Mouse (Mus musculus) hindbrain, embryonic 14.5 days (tissue): ENCODE measurements at regions not wholly inside any gene's neighbourhood (a gene's known extent, or its start where the extent isn't known, plus 50 kb on each side); places are given as distances from the start of the nearest gene placed in this dataset.

Experiments used
- ATAC-seq: fragments of 200-750 bp; cut with Nextera tagmentation; 2 replicates; pipeline ENCODE4 v1.8.0; 2017; ENCODE audit warnings: moderate number of reproducible peaks, mild to moderate bottlenecking, moderate TSS enrichment, moderate library complexity; ENCODE audit not compliant: low FRiP score
- DNase-seq: peaks from one replicate; pipeline ENCODE4 v3.0.0-alpha.2; 2015; ENCODE audit warnings: low spot score
- H3K27ac ChIP-seq: fragments of 300-500 bp; sonication (generic); 2 replicates; pipeline ENCODE4 v1.5.1; 2014; ENCODE audit warnings: mild to moderate bottlenecking, moderate library complexity
- H3K27me3 ChIP-seq: fragments of 300-500 bp; sonication (generic); 2 replicates; pipeline ENCODE4 v1.6.1; 2014; ENCODE audit warnings: mild to moderate bottlenecking, low read length, mixed read lengths; ENCODE audit not compliant: control insufficient read depth, insufficient read depth
- H3K36me3 ChIP-seq: fragments of 300-500 bp; sonication (generic); replicated peaks from 2 replicates; pipeline ENCODE4 v1.6.1; 2014; ENCODE audit not compliant: control insufficient read depth, insufficient read depth
- H3K4me1 ChIP-seq: fragments of 300-500 bp; sonication (generic); replicated peaks from 2 replicates; pipeline ENCODE4 v1.6.1; 2014; ENCODE audit warnings: antibody characterized with exemption, low read length, mixed read lengths; ENCODE audit not compliant: control insufficient read depth, insufficient read depth
- H3K4me2 ChIP-seq: fragments of 300-500 bp; sonication (generic); replicated peaks from 2 replicates; pipeline ENCODE4 v1.6.1; 2014; ENCODE audit warnings: mild to moderate bottlenecking, moderate library complexity
- H3K4me3 ChIP-seq: fragments of 300-500 bp; sonication (generic); replicated peaks from 2 replicates; pipeline ENCODE4 v1.5.1; 2014; ENCODE audit warnings: mild to moderate bottlenecking, low read length
- H3K9ac ChIP-seq: fragments of 300-500 bp; sonication (generic); 2 replicates; pipeline ENCODE4 v1.6.1; 2014
- H3K9me3 ChIP-seq: fragments of 300-500 bp; sonication (generic); 2 replicates; pipeline ENCODE4 v1.6.1; 2016; ENCODE audit warnings: low read length; ENCODE audit not compliant: control insufficient read depth
- WGBS: fragments of 180-500 bp; shearing (Covaris S2); extraction: QIAGEN DNeasy Blood & Tissue Kit; methylation state at CpG from one replicate; pipeline ENCODE4 v1.1.7; 2014; 5-methylcytosine and 5-hydroxymethylcytosine counted together

- Histone ChIP-seq H3K27me3 (no peaks in the 10 kb centered on the region), H3K9ac (no peak overlapping the region), H3K4me2 (no peak overlapping the region), H3K27ac (no peak overlapping the region), H3K9me3 (no peaks in the 10 kb centered on the region), H3K4me1 (peaks cover 6% of the 10 kb centered on the region), H3K4me3 (no peak overlapping the region), H3K36me3 (no peaks in the 10 kb centered on the region)
- DNase-seq (no peak), ATAC-seq (no peak)
- 94% methylated on average over 1 of the region's 1 CpGs for WGBS
Observed at GRCm38 (mm10) chr9:30151173-30151572, 188.2 kb upstream of the Ntm start.

- 94% methylated on average over 13 of the region's 13 CpGs for WGBS
- no peak overlapping the region for H3K4me3 ChIP-seq
- DNase-seq (no peak), ATAC-seq (no peak)
- H3K4me2 ChIP-seq = no peak overlapping the region
- no peak overlapping the region for H3K27ac ChIP-seq
- H3K36me3 ChIP-seq = no peaks in the 10 kb centered on the region
- H3K9me3 ChIP-seq = no peaks in the 10 kb centered on the region
- H3K9ac ChIP-seq = no peak overlapping the region
- no peaks in the 10 kb centered on the region for H3K4me1 ChIP-seq
- no peaks in the 10 kb centered on the region for H3K27me3 ChIP-seq
Observed at GRCm38 (mm10) chr9:30166235-30166752, 203.4 kb upstream of the Ntm start.

DNA sequence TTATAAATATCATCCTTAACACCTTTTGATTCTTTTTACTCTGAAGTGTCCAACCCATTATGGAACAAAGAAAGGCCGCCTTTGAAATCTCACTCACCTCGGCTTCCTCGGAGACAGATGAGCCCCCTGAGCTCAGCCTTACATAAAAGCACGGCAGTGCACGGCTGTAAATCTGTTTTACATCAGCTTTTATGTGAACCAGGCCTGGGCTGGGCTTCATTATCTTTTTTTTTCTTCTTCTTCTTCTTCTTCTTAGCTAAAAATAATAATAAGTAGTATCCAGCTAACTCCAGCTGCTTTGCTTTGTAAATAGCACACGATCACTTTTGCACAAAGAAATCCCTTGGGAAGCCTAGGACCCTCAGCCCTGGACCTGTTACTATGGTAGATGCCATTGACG is 204.3 kb upstream of the Ntm start:
- WGBS = 27% methylated on average over 7 of the region's 7 CpGs
- Histone ChIP-seq H3K9ac (no peak overlapping the region), H3K4me1 (no peaks in the 10 kb centered on the region), H3K4me2 (no peak overlapping the region), H3K36me3 (no peaks in the 10 kb centered on the region), H3K9me3 (no peaks in the 10 kb centered on the region), H3K27ac (no peak overlapping the region), H3K4me3 (no peak overlapping the region), H3K27me3 (no peaks in the 10 kb centered on the region)
- ATAC-seq = no peak
- no peak for DNase-seq

DNA sequence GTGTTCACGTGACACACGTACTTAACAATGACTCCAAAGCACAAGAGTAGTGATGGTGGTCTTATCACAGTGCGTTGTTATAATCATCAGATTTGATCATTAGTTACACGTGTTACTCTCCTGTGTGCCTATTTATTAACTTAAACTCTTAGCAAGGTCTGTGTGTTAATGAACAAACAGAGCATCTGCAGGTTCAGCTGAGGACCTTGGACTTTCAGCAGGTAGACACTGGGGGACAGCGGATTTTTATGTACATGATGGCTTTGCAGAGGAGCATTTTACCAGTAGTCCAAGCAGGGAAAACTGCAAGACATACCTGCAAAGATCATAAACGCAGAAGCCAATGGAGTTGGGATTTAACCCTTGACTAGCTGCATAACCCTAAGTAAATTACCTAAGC is 211.7 kb upstream of the Ntm start:
- no peak overlapping the region for H3K27ac ChIP-seq
- H3K4me3 ChIP-seq = no peak overlapping the region
- ATAC-seq = no peak
- H3K4me1 ChIP-seq = 0 out of 2 replicates have a peak, but pooled peaks cover 4% of the 10 kb centered on the region
- no peak for DNase-seq
- no peaks in the 10 kb centered on the region for H3K36me3 ChIP-seq
- H3K27me3 ChIP-seq = no peaks in the 10 kb centered on the region
- WGBS = 89% methylated on average over 6 of the region's 6 CpGs
- H3K9ac ChIP-seq = no peak overlapping the region
- no peak overlapping the region for H3K4me2 ChIP-seq
- H3K9me3 ChIP-seq = no peaks in the 10 kb centered on the region

GRCm38 (mm10) chr9:30175376-30175775 is 212.4 kb upstream of the Ntm start:
- Histone ChIP-seq H3K27ac (no peak overlapping the region), H3K4me3 (no peak overlapping the region), H3K4me1 (0 out of 2 replicates have a peak, but pooled peaks cover 4% of the 10 kb centered on the region), H3K4me2 (no peak overlapping the region), H3K9me3 (no peaks in the 10 kb centered on the region), H3K27me3 (no peaks in the 10 kb centered on the region), H3K36me3 (no peaks in the 10 kb centered on the region), H3K9ac (no peak overlapping the region)
- WGBS = 76% methylated on average over 3 of the region's 3 CpGs
- DNase-seq (no peak), ATAC-seq (no peak)

DNA sequence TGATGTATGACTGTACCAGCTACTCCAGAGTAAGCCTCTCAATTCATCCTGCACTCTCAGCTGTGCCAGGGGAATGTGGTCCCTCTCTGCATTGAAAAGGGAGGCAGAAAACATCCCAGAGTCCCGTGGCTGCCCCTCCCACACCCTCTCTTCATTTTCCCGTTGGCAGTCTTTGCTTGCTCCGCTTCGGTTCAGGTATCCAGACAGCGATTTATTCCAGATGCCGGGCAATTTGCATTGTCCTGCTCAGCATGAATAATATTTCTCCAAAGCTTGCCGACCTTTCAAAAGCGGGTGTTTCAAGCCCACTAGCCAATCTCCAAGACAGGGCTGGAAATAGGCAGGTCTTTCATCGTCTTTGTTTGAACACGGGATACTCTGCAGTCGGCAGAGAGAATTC is 220.5 kb upstream of the Ntm start:
- Histone ChIP-seq H3K4me3 (no peak overlapping the region), H3K4me1 (0 out of 2 replicates have a peak, but pooled peaks cover 8% of the 10 kb centered on the region), H3K4me2 (no peak overlapping the region), H3K27me3 (no peaks in the 10 kb centered on the region), H3K27ac (no peak overlapping the region), H3K9me3 (no peaks in the 10 kb centered on the region), H3K36me3 (no peaks in the 10 kb centered on the region), H3K9ac (no peak overlapping the region)
- ATAC-seq (no peak), DNase-seq (no peak)
- 54% methylated on average over 11 of the region's 11 CpGs for WGBS

DNA sequence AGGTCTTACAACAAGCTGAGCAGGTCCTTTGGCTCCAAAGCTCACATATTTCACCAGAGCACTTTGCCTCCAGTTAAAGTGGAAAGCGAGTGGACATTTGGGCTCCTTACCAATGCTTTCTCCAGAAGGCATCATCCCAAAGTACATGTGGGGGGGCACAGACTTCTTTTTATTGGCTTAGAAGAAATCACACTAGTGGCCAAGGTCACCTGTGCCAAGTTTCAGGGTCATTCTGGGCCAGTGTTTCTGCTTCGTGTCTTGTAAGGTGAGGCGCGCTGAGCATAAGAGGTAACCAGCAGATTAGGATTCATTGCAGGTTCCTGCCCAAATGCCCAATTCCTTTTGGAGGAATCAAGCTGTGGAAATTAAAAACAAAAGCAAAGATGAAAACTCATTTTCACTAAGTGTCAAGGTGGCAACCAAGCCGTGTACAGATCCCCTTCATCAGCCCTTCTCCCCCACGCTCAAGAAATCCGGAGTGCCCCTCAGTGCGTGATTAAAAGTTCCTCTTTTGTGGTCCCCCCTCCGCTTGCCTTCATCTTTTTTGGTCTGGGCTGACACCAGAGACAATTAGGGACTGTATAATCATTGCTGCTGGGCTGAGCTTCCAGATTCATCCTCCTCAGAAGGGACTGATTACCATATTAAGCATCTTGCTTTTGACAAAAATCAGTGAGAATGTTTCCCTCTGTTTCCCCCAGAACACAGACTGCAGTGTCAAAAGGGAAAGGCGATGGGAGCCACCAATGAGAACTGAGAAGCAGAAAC is 222.2 kb upstream of the Ntm start:
- no peaks in the 10 kb centered on the region for H3K27me3 ChIP-seq
- H3K4me2 ChIP-seq = no peak overlapping the region
- H3K9me3 ChIP-seq = no peaks in the 10 kb centered on the region
- H3K36me3 ChIP-seq = no peaks in the 10 kb centered on the region
- H3K4me3 ChIP-seq = no peak overlapping the region
- ATAC-seq = no peak
- H3K27ac ChIP-seq = no peak overlapping the region
- H3K9ac ChIP-seq = no peak overlapping the region
- 63% methylated on average over 10 of the region's 10 CpGs for WGBS
- H3K4me1 ChIP-seq = 0 out of 2 replicates have a peak, but pooled peaks cover 8% of the 10 kb centered on the region
- DNase-seq = no peak

GRCm38 (mm10) chr9:30186261-30186660 is 223.3 kb upstream of the Ntm start:
- no peaks in the 10 kb centered on the region for H3K36me3 ChIP-seq
- no peak overlapping the region for H3K9ac ChIP-seq
- ATAC-seq (no peak), DNase-seq (no peak)
- H3K27ac ChIP-seq = no peak overlapping the region
- no peaks in the 10 kb centered on the region for H3K27me3 ChIP-seq
- no peak overlapping the region for H3K4me2 ChIP-seq
- 0 out of 2 replicates have a peak, but pooled peaks cover 8% of the 10 kb centered on the region for H3K4me1 ChIP-seq
- no peaks in the 10 kb centered on the region for H3K9me3 ChIP-seq
- WGBS = 73% methylated on average over 2 of the region's 2 CpGs
- no peak overlapping the region for H3K4me3 ChIP-seq

DNA sequence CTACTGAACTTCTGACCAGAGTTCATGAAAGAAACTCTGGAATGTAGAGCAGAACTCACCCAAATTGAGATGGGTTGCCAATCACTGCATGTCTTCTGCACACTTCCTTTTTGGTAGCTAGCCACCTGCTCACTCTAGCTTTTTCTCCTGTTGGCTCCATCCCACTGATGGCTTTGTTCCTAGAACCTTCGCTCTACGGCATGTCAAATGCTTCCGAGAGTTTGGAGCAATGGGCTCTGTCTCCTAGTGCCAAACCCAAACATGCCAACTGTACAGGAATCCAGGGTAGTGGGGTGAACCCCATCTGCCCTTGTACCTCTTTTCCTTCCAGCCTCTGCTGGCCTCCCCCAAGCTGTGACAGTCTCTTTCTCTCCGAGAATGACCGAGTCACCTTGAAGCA is 227.1 kb upstream of the Ntm start:
- ATAC-seq (no peak), DNase-seq (no peak)
- Histone ChIP-seq H3K9me3 (no peaks in the 10 kb centered on the region), H3K4me1 (0 out of 2 replicates have a peak, but pooled peaks cover under 1% of the 10 kb centered on the region), H3K4me2 (no peak overlapping the region), H3K9ac (no peak overlapping the region), H3K4me3 (no peak overlapping the region), H3K27me3 (no peaks in the 10 kb centered on the region), H3K36me3 (no peaks in the 10 kb centered on the region), H3K27ac (no peak overlapping the region)
- WGBS = 91% methylated on average over 5 of the region's 5 CpGs
